Mouse (Mus musculus): ENCODE data around the gene Myo18a.

DNA sequence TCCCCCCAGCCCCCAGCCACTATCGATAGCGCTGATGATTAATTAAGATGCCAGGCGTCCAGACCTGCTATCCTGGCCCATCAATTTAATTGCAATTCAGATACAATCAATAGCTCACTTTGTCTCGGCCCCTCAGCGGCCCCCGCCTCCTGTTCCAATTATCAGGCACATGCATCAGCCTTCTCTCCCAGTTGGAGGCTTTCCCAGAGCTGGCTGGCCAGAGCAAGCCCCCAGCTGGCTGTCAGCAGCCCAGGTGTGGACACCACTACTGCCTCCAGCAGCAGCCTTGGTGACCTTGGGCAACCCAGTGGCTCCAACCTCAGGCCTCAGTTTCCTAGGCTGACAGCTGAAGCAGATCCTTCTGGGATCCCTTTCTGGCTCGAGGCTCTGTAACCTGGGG is 67.8 kb downstream of the Myo18a start:
- TF ChIP-seq CTCF (IDR thresholded peaks at IDR 0.05) (no peak), EP300 (IDR thresholded peaks at IDR 0.05) (no peak)

All from lung, postnatal 0 days (tissue).